Mouse (Mus musculus): Measurements from ENCODE around the gene Cramp1l.

The Cramp1l gene

GRCm38 (mm10) chr17:25015655-25016291 lies at the start of gene Cramp1l, which contains the start of gene Ift140:
Gene Cramp1l, minus strand, starts transcription at chr17:25015788.
Gene Ift140, plus strand, starts transcription at chr17:25016085.
- peak; percentile 99 for DNase-seq (ENCODE audit: low spot score)

GRCm38 (mm10) chr17:25065189-25065588 lies 49.6 kb upstream of the Cramp1l start:
- no peak for DNase-seq (ENCODE audit: low spot score)

- DNase-seq (ENCODE audit: low spot score), result peak; percentile 39
Observed at GRCm38 (mm10) chr17:25064351-25064750, 48.8 kb upstream of the Cramp1l start.

GRCm38 (mm10) chr17:25063872-25064271 lies 48.3 kb upstream of the Cramp1l start:
- no peak for DNase-seq (ENCODE audit: low spot score)

GRCm38 (mm10) chr17:25063261-25063660 lies 47.7 kb upstream of the Cramp1l start:
- no peak for DNase-seq (ENCODE audit: low spot score)

GRCm38 (mm10) chr17:25057041-25057440 lies 41.5 kb upstream of the Cramp1l start:
- no peak for DNase-seq (ENCODE audit: low spot score)

- no peak for DNase-seq (ENCODE audit: low spot score)
Observed at GRCm38 (mm10) chr17:25053274-25053673, 37.7 kb upstream of the Cramp1l start.

- no peak for DNase-seq (ENCODE audit: low spot score)
Observed at GRCm38 (mm10) chr17:25047143-25047542, 31.6 kb upstream of the Cramp1l start.

GRCm38 (mm10) chr17:25045281-25045680 lies 29.7 kb upstream of the Cramp1l start:
- no peak for DNase-seq (ENCODE audit: low spot score)

GRCm38 (mm10) chr17:25044879-25045278 lies 29.3 kb upstream of the Cramp1l start:
- no peak for DNase-seq (ENCODE audit: low spot score)

GRCm38 (mm10) chr17:25036183-25036582 lies 20.6 kb upstream of the Cramp1l start:
- no peak for DNase-seq (ENCODE audit: low spot score)

GRCm38 (mm10) chr17:25016292-25017132 lies 924 bp upstream of the Cramp1l start:
- peak; percentile 78 for DNase-seq (ENCODE audit: low spot score)

GRCm38 (mm10) chr17:25014841-25015570 lies 582 bp downstream of the Cramp1l start:
- peak; percentile 48 for DNase-seq (ENCODE audit: low spot score)

GRCm38 (mm10) chr17:25013606-25014501 lies 1.7 kb downstream of the Cramp1l start:
- peak; percentile 18 for DNase-seq (ENCODE audit: low spot score)

- no peak for DNase-seq (ENCODE audit: low spot score)
Observed at GRCm38 (mm10) chr17:25007480-25007879, 8.1 kb downstream of the Cramp1l start.

- DNase-seq (ENCODE audit: low spot score), result no peak
Observed at GRCm38 (mm10) chr17:25005102-25005501, 10.5 kb downstream of the Cramp1l start.

- no peak for DNase-seq (ENCODE audit: low spot score)
Observed at GRCm38 (mm10) chr17:24994721-24995120, 20.9 kb downstream of the Cramp1l start.

- no peak for DNase-seq (ENCODE audit: low spot score)
Observed at GRCm38 (mm10) chr17:24987221-24987620, 28.4 kb downstream of the Cramp1l start.

GRCm38 (mm10) chr17:24960852-24961715 lies 54.5 kb downstream of the Cramp1l start:
- DNase-seq (ENCODE audit: low spot score), result no peak

- peak; percentile 99 for DNase-seq (ENCODE audit: low spot score)
Observed at GRCm38 (mm10) chr17:24960135-24960851, 55.3 kb downstream of the Cramp1l start, which contains the start of gene Jpt2. Gene Jpt2, minus strand, starts transcription at chr17:24960689.

All from urinary bladder, postnatal 14 days (tissue).